In the genomic region with DNA sequence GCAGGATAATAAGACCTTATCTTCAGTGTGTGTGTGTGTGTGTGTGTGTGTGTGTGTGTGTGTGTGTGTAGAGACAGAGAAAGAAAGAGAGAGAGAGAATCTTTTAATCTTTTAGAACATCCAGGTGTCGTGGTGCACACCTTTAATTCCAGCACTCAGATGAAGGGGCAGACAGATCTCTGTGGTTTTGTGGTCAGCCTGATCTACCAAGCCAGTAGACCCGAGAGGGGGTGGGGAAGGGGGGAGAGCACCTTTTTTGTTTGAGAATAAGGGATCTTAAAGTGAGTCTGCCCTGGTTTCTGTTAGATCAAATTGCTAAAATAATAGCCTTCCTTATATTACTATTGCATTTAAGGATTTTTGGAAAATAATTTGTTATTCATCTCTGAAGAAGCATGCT, we compare ENCODE assay signal across 16 mouse cellular contexts.
DNase-seq lines count a peak whose midpoint lies in the region; ATAC-seq lines count a peak whose summit lies in the region.
"Had no signal": no experiment of that assay in that cellular context is flagged by ENCODE, and none has a peak within 500 bp of the region (broad histone marks: within the 10 kb centered on the region; RNA-seq: fewer than 3 reads in every experiment).

No protein-coding gene starts in this region.

- no peaks in the 10 kb centered on the region for H3K36me3 ChIP-seq in hindbrain, embryonic 12.5 days
- no peaks in the 10 kb centered on the region for H3K36me3 ChIP-seq in hindbrain, embryonic 11.5 days (ENCODE audit: control insufficient read depth, insufficient read depth, low read length)
- no peaks in the 10 kb centered on the region for H3K36me3 ChIP-seq in hindbrain, embryonic 14.5 days (replicated peaks; ENCODE audit: control insufficient read depth, insufficient read depth)
- no peaks in the 10 kb centered on the region for H3K36me3 ChIP-seq in midbrain, embryonic 15.5 days (replicated peaks)
- H3K36me3 ChIP-seq in forebrain, embryonic 14.5 days (ENCODE audit: control insufficient read depth, insufficient read depth, low read length): no peaks in the 10 kb centered on the region
- no peaks in the 10 kb centered on the region for H3K36me3 ChIP-seq in kidney, embryonic 16.5 days (ENCODE audit: insufficient read depth, low read length)
- H3K36me3 ChIP-seq: embryonic facial prominence, embryonic 15.5 days; kidney, embryonic 15.5 days; liver, embryonic 12.5 days; neural tube, embryonic 12.5 days; stomach, embryonic 15.5 days had no signal

- no peak overlapping the region for H3K9ac ChIP-seq in hindbrain, embryonic 12.5 days
- no peak overlapping the region for H3K9ac ChIP-seq in hindbrain, embryonic 11.5 days (ENCODE audit: low read depth, low read length)
- no peak overlapping the region for H3K9ac ChIP-seq in hindbrain, embryonic 14.5 days
- no peak overlapping the region for H3K9ac ChIP-seq in midbrain, embryonic 15.5 days
- no peak overlapping the region for H3K9ac ChIP-seq in forebrain, embryonic 14.5 days (ENCODE audit: low read length)
- H3K9ac ChIP-seq in kidney, embryonic 16.5 days (replicated peaks; ENCODE audit: low read length): no peak overlapping the region
- H3K9ac ChIP-seq: embryonic facial prominence, embryonic 15.5 days; forebrain, embryonic 13.5 days; kidney, embryonic 15.5 days; liver, embryonic 12.5 days; neural tube, embryonic 12.5 days; stomach, embryonic 15.5 days had no signal

- no peaks in the 10 kb centered on the region for H3K9me3 ChIP-seq in hindbrain, embryonic 12.5 days (replicated peaks)
- no peaks in the 10 kb centered on the region for H3K9me3 ChIP-seq in hindbrain, embryonic 11.5 days (ENCODE audit: control insufficient read depth, low read length)
- no peaks in the 10 kb centered on the region for H3K9me3 ChIP-seq in hindbrain, embryonic 14.5 days (ENCODE audit: control insufficient read depth, low read length)
- H3K9me3 ChIP-seq in midbrain, embryonic 15.5 days: no peaks in the 10 kb centered on the region
- no peaks in the 10 kb centered on the region for H3K9me3 ChIP-seq in forebrain, embryonic 14.5 days (replicated peaks; ENCODE audit: control insufficient read depth, low read length)
- H3K9me3 ChIP-seq in kidney, embryonic 16.5 days (ENCODE audit: low read length): no peaks in the 10 kb centered on the region
- H3K9me3 ChIP-seq: embryonic facial prominence, embryonic 15.5 days; forebrain, embryonic 13.5 days; kidney, embryonic 15.5 days; liver, embryonic 12.5 days; neural tube, embryonic 12.5 days; stomach, embryonic 15.5 days had no signal

- no peak overlapping the region for H3K27ac ChIP-seq in hindbrain, embryonic 12.5 days
- no peak overlapping the region for H3K27ac ChIP-seq in hindbrain, embryonic 11.5 days (ENCODE audit: low read depth, low read length)
- H3K27ac ChIP-seq in hindbrain, embryonic 14.5 days: no peak overlapping the region
- H3K27ac ChIP-seq in midbrain, embryonic 15.5 days: no peak overlapping the region
- no peak overlapping the region for H3K27ac ChIP-seq in forebrain, embryonic 14.5 days (ENCODE audit: low read depth, low read length)
- H3K27ac ChIP-seq in kidney, embryonic 16.5 days (ENCODE audit: low read length): no peak overlapping the region
- H3K27ac ChIP-seq: embryonic facial prominence, embryonic 15.5 days; forebrain, embryonic 13.5 days; kidney, embryonic 15.5 days; liver, embryonic 12.5 days; neural tube, embryonic 12.5 days; stomach, embryonic 15.5 days had no signal

- no peak for ATAC-seq in hindbrain, embryonic 12.5 days (ENCODE audit: low FRiP score)
- no peak for ATAC-seq in hindbrain, embryonic 11.5 days (ENCODE audit: low FRiP score)
- ATAC-seq in hindbrain, embryonic 14.5 days (ENCODE audit: low FRiP score): no peak
- ATAC-seq in midbrain, embryonic 15.5 days (replicated peaks): no peak
- ATAC-seq in forebrain, embryonic 14.5 days: no peak
- no peak for ATAC-seq in kidney, embryonic 16.5 days (ENCODE audit: low FRiP score, low TSS enrichment)
- ATAC-seq: activated CD4-positive, CD25-positive, alpha-beta regulatory T cell, adult 4 months; forebrain, embryonic 13.5 days; liver, embryonic 12.5 days had no signal

- H3K4me3 ChIP-seq in hindbrain, embryonic 12.5 days: no peak overlapping the region
- no peak overlapping the region for H3K4me3 ChIP-seq in hindbrain, embryonic 11.5 days (ENCODE audit: low read depth, low read length)
- no peak overlapping the region for H3K4me3 ChIP-seq in hindbrain, embryonic 14.5 days (replicated peaks; ENCODE audit: low read length)
- no peak overlapping the region for H3K4me3 ChIP-seq in midbrain, embryonic 15.5 days
- H3K4me3 ChIP-seq in forebrain, embryonic 14.5 days (ENCODE audit: low read depth, low read length): no peak overlapping the region
- H3K4me3 ChIP-seq in kidney, embryonic 16.5 days (ENCODE audit: low read length): no peak overlapping the region
- H3K4me3 ChIP-seq: embryonic facial prominence, embryonic 15.5 days; forebrain, embryonic 13.5 days; kidney, embryonic 15.5 days; liver, embryonic 12.5 days; megakaryocyte, embryonic 14.5 days; neural tube, embryonic 12.5 days had no signal

- peaks cover 9% of the 10 kb centered on the region for H3K27me3 ChIP-seq in hindbrain, embryonic 12.5 days
- H3K27me3 ChIP-seq in hindbrain, embryonic 11.5 days (ENCODE audit: control insufficient read depth, insufficient read depth, low read length): no peaks in the 10 kb centered on the region
- no peaks in the 10 kb centered on the region for H3K27me3 ChIP-seq in hindbrain, embryonic 14.5 days (ENCODE audit: control insufficient read depth, insufficient read depth, low read length)
- no peaks in the 10 kb centered on the region for H3K27me3 ChIP-seq in midbrain, embryonic 15.5 days (replicated peaks)
- H3K27me3 ChIP-seq in forebrain, embryonic 14.5 days (replicated peaks; ENCODE audit: control insufficient read depth, insufficient read depth, low read length): no peaks in the 10 kb centered on the region
- H3K27me3 ChIP-seq in kidney, embryonic 16.5 days (ENCODE audit: insufficient read depth, low read length): peaks cover 9% of the 10 kb centered on the region; the same call in 1 of the 2 replicates
- H3K27me3 ChIP-seq: stomach, embryonic 15.5 days had no signal

- 0 out of 2 replicates have a peak overlapping the region, but pooled peaks have one; percentile 11 for H3K4me2 ChIP-seq in hindbrain, embryonic 12.5 days (replicated peaks)
- no peak overlapping the region for H3K4me2 ChIP-seq in hindbrain, embryonic 11.5 days (replicated peaks; ENCODE audit: low read depth, low read length)
- H3K4me2 ChIP-seq in hindbrain, embryonic 14.5 days (replicated peaks): peak overlapping the region; percentile 72; the same call in 1 of the 2 replicates
- H3K4me2 ChIP-seq in midbrain, embryonic 15.5 days: peak overlapping the region; percentile 73; the same call in 1 of the 2 replicates
- no peak overlapping the region for H3K4me2 ChIP-seq in forebrain, embryonic 14.5 days (ENCODE audit: low read length)
- H3K4me2 ChIP-seq in kidney, embryonic 16.5 days (replicated peaks; ENCODE audit: low read depth, low read length): no peak overlapping the region
- H3K4me2 ChIP-seq: kidney, embryonic 15.5 days; liver, embryonic 12.5 days had no signal

- peaks cover 10% of the 10 kb centered on the region; the same call in 1 of the 2 replicates for H3K4me1 ChIP-seq in hindbrain, embryonic 12.5 days
- H3K4me1 ChIP-seq in hindbrain, embryonic 11.5 days (replicated peaks; ENCODE audit: control insufficient read depth, insufficient read depth, low read length): 0 out of 2 replicates have a peak, but pooled peaks cover 2% of the 10 kb centered on the region
- no peaks in the 10 kb centered on the region; the same call in 1 of the 2 replicates for H3K4me1 ChIP-seq in hindbrain, embryonic 14.5 days (replicated peaks; ENCODE audit: control insufficient read depth, insufficient read depth, low read length)
- H3K4me1 ChIP-seq in midbrain, embryonic 15.5 days: peaks cover 18% of the 10 kb centered on the region
- no peaks in the 10 kb centered on the region for H3K4me1 ChIP-seq in forebrain, embryonic 14.5 days (ENCODE audit: control insufficient read depth, insufficient read depth, low read length)
- 0 out of 2 replicates have a peak, but pooled peaks cover 3% of the 10 kb centered on the region for H3K4me1 ChIP-seq in kidney, embryonic 16.5 days (ENCODE audit: insufficient read depth, low read length)
- H3K4me1 ChIP-seq: liver, embryonic 12.5 days had no signal

- DNase-seq in hindbrain, embryonic 11.5 days (ENCODE audit: low spot score): no peak
- DNase-seq in hindbrain, embryonic 14.5 days (ENCODE audit: low spot score): no peak
- DNase-seq in thymus, postnatal 25 days: peak; percentile 59
- DNase-seq in forebrain, embryonic 14.5 days (ENCODE audit: low spot score): no peak
- DNase-seq: cerebellum, adult 11 months had no signal

- 48% methylated on average over 2 of the region's 2 CpGs for WGBS in hindbrain, embryonic 12.5 days
- WGBS in hindbrain, embryonic 11.5 days: 67% methylated on average over 2 of the region's 2 CpGs
- 77% methylated on average over 2 of the region's 2 CpGs for WGBS in hindbrain, embryonic 14.5 days
- 61% methylated on average over 2 of the region's 2 CpGs for WGBS in midbrain, embryonic 15.5 days
- 74% methylated on average over 2 of the region's 2 CpGs for WGBS in forebrain, embryonic 14.5 days
- WGBS in kidney, embryonic 16.5 days: 66% methylated on average over 2 of the region's 2 CpGs

Comparison
In these comparisons a context has a peak if more than half of its experiments do, and no peak if none do; other contexts are left out.
1. H3K4me2 ChIP-seq: peak in hindbrain, embryonic 12.5 days (single experiment), hindbrain, embryonic 14.5 days (single experiment) and midbrain, embryonic 15.5 days (single experiment); none in hindbrain, embryonic 11.5 days (single experiment), forebrain, embryonic 14.5 days (single experiment) and kidney, embryonic 16.5 days (single experiment).